Mouse (Mus musculus): ENCODE data around the gene Uqcc3.
A peak's percentile ranks its signal among the peaks of the same experiment; 100 is the strongest.

DNA sequence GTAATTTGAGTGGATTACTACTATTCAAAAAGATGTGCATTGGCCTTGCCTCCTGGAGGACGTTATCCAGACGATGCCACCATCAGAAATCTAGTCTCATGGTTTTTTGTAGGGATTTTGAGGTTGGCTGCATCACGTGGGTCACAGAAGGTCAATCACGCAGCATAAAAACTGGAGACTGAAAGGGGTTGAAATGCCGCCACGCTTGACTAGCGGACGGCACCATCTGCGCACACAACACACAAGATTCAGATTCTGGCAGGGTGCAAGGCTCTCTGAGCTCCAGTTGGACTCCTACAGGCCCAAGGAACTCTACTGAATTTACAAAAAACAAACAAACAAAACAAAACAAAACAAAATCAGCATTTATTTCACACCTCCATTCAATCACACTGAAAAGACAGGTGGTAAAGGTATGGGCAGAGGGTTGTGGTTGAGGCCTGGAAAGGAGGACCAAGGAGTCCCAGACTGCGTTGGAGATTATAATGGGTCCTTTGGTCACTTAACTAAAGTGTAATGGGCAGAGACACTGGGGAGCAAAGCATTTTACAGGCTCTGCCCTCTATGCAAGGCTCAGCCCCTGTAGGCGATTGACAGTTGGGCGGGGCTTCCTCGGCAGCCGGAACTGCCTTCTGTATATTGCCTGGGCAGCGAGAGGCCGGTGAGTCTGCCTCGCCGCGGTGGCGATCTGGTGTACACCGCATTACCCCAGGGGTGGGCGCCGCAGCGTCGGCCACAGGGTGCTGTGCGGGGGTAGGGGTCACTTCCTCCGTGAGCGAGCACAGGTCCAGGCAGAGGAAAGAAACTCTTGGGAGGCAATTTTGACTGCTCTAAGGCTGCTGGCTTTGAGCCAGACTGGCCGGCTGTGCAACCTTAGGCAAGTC lies 40.6 kb downstream of the Uqcc3 start:
- TF ChIP-seq CTCF (IDR thresholded peaks at IDR 0.05; ENCODE audit: control insufficient read depth, insufficient read depth, insufficient replicate concordance, low read depth, low read length) (no peak), POLR2A (IDR thresholded peaks at IDR 0.05; ENCODE audit: control insufficient read depth, low read depth, low read length) (0 out of 2 replicates have a peak, but pooled peaks have one; percentile 41)
